Mouse (Mus musculus): ENCODE measurements at regions not wholly inside any gene's neighbourhood (a gene's known extent, or its start where the extent isn't known, plus 50 kb on each side); places are given as distances from the start of the nearest gene placed in this dataset.

- Histone ChIP-seq H3K4me3 (replicated peaks) (no peak overlapping the region), H3K27ac (no peak overlapping the region), H3K4me2 (no peak overlapping the region), H3K36me3 (no peaks in the 10 kb centered on the region), H3K9me3 (no peaks in the 10 kb centered on the region), H3K9ac (replicated peaks) (no peak overlapping the region), H3K4me1 (replicated peaks) (no peaks in the 10 kb centered on the region), H3K27me3 (no peaks in the 10 kb centered on the region)
- ATAC-seq (ENCODE audit: insufficient number of reproducible peaks, insufficient read depth, low FRiP score, low TSS enrichment, low read depth) = no peak
Observed at GRCm38 (mm10) chr1:40907813-40908212, 102.4 kb downstream of the Tmem182 start.

DNA sequence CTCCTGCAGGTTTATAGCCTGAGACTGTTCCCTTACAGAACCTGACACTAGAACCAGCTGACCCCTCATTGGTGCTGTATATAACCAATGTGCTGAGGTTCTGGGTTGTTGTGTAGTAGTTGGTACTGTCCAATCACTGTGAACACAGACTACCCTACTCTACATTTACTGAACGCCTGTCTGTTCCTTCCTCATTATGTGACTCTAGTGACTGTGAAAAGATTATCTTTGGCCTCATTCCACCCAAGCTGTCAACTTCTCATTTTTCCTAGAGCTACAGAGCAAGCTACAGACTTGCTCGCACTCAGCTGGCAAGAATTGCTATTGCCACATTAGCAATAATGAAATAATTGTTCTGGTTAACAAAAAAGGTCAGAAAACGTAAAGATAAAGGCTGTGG lies 108.2 kb downstream of the Tmem182 start:
- no peak overlapping the region for H3K4me2 ChIP-seq
- no peaks in the 10 kb centered on the region for H3K4me1 ChIP-seq (replicated peaks)
- no peak overlapping the region for H3K9ac ChIP-seq (replicated peaks)
- H3K4me3 ChIP-seq (replicated peaks) = no peak overlapping the region
- H3K27ac ChIP-seq = no peak overlapping the region
- 80% methylated on average over 3 of the region's 3 CpGs for WGBS
- ATAC-seq (ENCODE audit: insufficient number of reproducible peaks, insufficient read depth, low FRiP score, low TSS enrichment, low read depth) = no peak
- H3K9me3 ChIP-seq = no peaks in the 10 kb centered on the region
- no peaks in the 10 kb centered on the region for H3K36me3 ChIP-seq
- H3K27me3 ChIP-seq = no peaks in the 10 kb centered on the region

DNA sequence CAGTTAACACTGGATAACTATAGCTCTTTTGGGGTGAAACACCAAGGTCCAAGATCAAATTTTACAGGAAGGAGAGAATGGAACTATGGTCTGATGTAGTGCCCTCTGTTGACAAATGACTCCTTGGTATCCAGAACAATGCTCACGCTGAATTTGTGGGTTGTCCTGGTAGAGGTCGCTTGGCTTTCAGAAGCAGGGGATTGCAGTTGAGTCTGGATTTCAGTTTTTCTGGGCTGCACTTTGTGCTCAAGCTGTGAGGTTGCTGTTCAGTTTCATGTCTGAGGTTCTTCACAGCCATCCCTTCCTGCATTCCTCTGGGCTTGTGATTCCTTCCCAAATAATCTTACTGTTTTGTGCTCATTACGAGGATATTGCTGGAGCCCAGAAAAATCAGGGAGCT lies 118.9 kb downstream of the Tmem182 start:
- H3K27ac ChIP-seq = peak overlapping the region; percentile 42
- H3K9ac ChIP-seq (replicated peaks) = no peak overlapping the region
- peaks cover 9% of the 10 kb centered on the region for H3K4me1 ChIP-seq (replicated peaks)
- 66% methylated on average over 3 of the region's 3 CpGs for WGBS
- no peak overlapping the region for H3K4me3 ChIP-seq (replicated peaks)
- H3K27me3 ChIP-seq = no peaks in the 10 kb centered on the region; the same call in 1 of the 2 replicates
- no peaks in the 10 kb centered on the region for H3K36me3 ChIP-seq
- no peak overlapping the region for H3K4me2 ChIP-seq
- no peaks in the 10 kb centered on the region for H3K9me3 ChIP-seq
- no peak for ATAC-seq (ENCODE audit: insufficient number of reproducible peaks, insufficient read depth, low FRiP score, low TSS enrichment, low read depth)

- Histone ChIP-seq H3K27me3 (no peaks in the 10 kb centered on the region; the same call in 1 of the 2 replicates), H3K36me3 (no peaks in the 10 kb centered on the region), H3K27ac (peak overlapping the region; percentile 42), H3K4me2 (0 out of 2 replicates have a peak overlapping the region, but pooled peaks have one; percentile 7), H3K4me1 (replicated peaks) (peaks cover 9% of the 10 kb centered on the region), H3K9me3 (no peaks in the 10 kb centered on the region), H3K4me3 (replicated peaks) (no peak overlapping the region), H3K9ac (replicated peaks) (no peak overlapping the region)
- no peak for ATAC-seq (ENCODE audit: insufficient number of reproducible peaks, insufficient read depth, low FRiP score, low TSS enrichment, low read depth)
- WGBS = 41% methylated on average over 7 of the region's 7 CpGs
Observed at GRCm38 (mm10) chr1:40924780-40925179, 119.4 kb downstream of the Tmem182 start.

DNA sequence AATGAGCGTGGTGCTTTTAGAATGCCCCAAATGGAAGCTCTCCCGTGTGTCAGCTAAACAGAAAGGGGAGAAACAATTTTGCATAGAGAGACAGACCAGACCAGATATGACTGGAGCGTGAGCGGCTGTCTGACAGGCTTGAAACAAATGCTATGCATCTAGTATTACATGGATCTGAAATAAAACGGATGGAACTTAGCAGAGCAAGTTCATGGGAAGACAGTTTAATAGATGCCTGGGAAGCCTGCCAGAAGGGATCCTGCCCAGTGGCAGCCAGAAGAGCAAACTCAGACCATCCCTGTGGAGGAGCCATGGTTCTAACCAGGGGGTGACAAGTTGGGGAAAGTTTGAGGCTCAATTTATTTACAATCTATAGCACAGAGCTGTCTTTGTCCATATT lies 126.0 kb downstream of the Tmem182 start:
- H3K9me3 ChIP-seq = no peaks in the 10 kb centered on the region
- H3K4me3 ChIP-seq (replicated peaks) = no peak overlapping the region
- H3K4me2 ChIP-seq = no peak overlapping the region
- H3K9ac ChIP-seq (replicated peaks) = no peak overlapping the region
- ATAC-seq (ENCODE audit: insufficient number of reproducible peaks, insufficient read depth, low FRiP score, low TSS enrichment, low read depth) = no peak
- H3K4me1 ChIP-seq (replicated peaks) = no peaks in the 10 kb centered on the region
- H3K36me3 ChIP-seq = no peaks in the 10 kb centered on the region
- WGBS = 78% methylated on average over 5 of the region's 5 CpGs
- no peak overlapping the region for H3K27ac ChIP-seq
- H3K27me3 ChIP-seq = no peaks in the 10 kb centered on the region

- no peaks in the 10 kb centered on the region for H3K36me3 ChIP-seq
- no peaks in the 10 kb centered on the region for H3K4me1 ChIP-seq (replicated peaks)
- no peak overlapping the region for H3K4me2 ChIP-seq
- H3K27me3 ChIP-seq = no peaks in the 10 kb centered on the region
- 78% methylated on average over 3 of the region's 3 CpGs for WGBS
- no peak overlapping the region for H3K4me3 ChIP-seq (replicated peaks)
- no peak for ATAC-seq (ENCODE audit: insufficient number of reproducible peaks, insufficient read depth, low FRiP score, low TSS enrichment, low read depth)
- H3K9ac ChIP-seq (replicated peaks) = no peak overlapping the region
- no peak overlapping the region for H3K27ac ChIP-seq
- no peaks in the 10 kb centered on the region for H3K9me3 ChIP-seq
Observed at GRCm38 (mm10) chr1:40936729-40937128, 131.3 kb downstream of the Tmem182 start.

GRCm38 (mm10) chr1:40942751-40943150 lies 137.3 kb downstream of the Tmem182 start:
- H3K27ac ChIP-seq = no peak overlapping the region
- 94% methylated on average over 14 of the region's 14 CpGs for WGBS
- H3K36me3 ChIP-seq = no peaks in the 10 kb centered on the region
- H3K4me3 ChIP-seq (replicated peaks) = no peak overlapping the region
- no peak overlapping the region for H3K4me2 ChIP-seq
- H3K9ac ChIP-seq (replicated peaks) = no peak overlapping the region
- no peaks in the 10 kb centered on the region for H3K9me3 ChIP-seq
- no peaks in the 10 kb centered on the region for H3K27me3 ChIP-seq
- ATAC-seq (ENCODE audit: insufficient number of reproducible peaks, insufficient read depth, low FRiP score, low TSS enrichment, low read depth) = no peak
- no peaks in the 10 kb centered on the region for H3K4me1 ChIP-seq (replicated peaks)

DNA sequence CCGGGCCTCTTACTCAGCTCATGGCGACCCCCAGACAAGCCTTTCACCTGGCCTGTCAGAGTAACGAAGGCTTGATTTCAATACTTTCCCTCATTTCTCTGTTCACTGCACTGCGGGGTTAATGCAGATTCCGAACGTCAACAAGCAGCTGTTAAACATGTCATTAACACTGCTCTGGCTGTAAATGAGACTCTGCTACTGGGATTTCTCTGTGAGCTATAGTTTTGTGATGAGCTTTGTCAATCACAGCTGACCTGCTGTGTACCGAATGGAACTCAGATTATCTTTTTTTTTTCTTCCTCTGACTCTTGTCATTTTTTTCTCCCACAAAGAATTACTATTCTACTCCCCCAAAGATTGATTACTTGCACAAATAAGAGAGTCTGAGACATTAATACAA lies 137.8 kb downstream of the Tmem182 start:
- H3K9me3 ChIP-seq = no peaks in the 10 kb centered on the region
- H3K9ac ChIP-seq (replicated peaks) = no peak overlapping the region
- 48% methylated on average over 7 of the region's 7 CpGs for WGBS
- no peaks in the 10 kb centered on the region for H3K4me1 ChIP-seq (replicated peaks)
- H3K4me3 ChIP-seq (replicated peaks) = no peak overlapping the region
- H3K4me2 ChIP-seq = no peak overlapping the region
- no peaks in the 10 kb centered on the region for H3K36me3 ChIP-seq
- no peak for ATAC-seq (ENCODE audit: insufficient number of reproducible peaks, insufficient read depth, low FRiP score, low TSS enrichment, low read depth)
- no peak overlapping the region for H3K27ac ChIP-seq
- no peaks in the 10 kb centered on the region for H3K27me3 ChIP-seq

DNA sequence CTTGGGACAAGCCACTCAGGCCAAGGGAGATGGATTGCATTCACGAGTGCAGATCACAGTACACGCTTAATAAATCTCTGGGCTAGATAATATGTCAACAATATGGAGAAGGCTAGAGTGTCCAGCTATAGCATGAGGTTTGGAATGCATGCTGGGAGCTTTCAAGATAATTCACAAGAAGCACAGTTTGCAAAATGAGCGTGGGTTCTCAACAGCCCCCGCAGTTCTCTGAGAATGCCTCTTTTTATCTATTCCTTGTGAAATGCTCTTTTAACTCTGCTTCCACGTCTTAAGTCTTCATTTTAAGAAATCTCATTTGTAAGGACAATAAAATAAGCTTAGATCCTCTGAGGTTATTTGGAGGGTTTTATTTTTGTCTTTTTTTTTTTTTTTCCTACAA lies 145.2 kb downstream of the Tmem182 start:
- H3K4me2 ChIP-seq = no peak overlapping the region
- ATAC-seq (ENCODE audit: insufficient number of reproducible peaks, insufficient read depth, low FRiP score, low TSS enrichment, low read depth) = no peak
- WGBS = 88% methylated on average over 5 of the region's 5 CpGs

GRCm38 (mm10) chr1:40954720-40955163 lies 149.3 kb downstream of the Tmem182 start:
- Histone ChIP-seq H3K27me3 (no peaks in the 10 kb centered on the region), H3K4me2 (no peak overlapping the region), H3K9me3 (no peaks in the 10 kb centered on the region), H3K36me3 (no peaks in the 10 kb centered on the region), H3K4me1 (replicated peaks) (no peaks in the 10 kb centered on the region), H3K27ac (no peak overlapping the region), H3K4me3 (replicated peaks) (no peak overlapping the region), H3K9ac (replicated peaks) (no peak overlapping the region)
- 86% methylated on average over 14 of the region's 14 CpGs for whole genome bisulfite sequencing
- ATAC-seq (ENCODE audit: insufficient number of reproducible peaks, insufficient read depth, low FRiP score, low TSS enrichment, low read depth) = no peak

More for the DNA sequence above, 145.2 kb downstream of the Tmem182 start:
- Histone ChIP-seq H3K9me3 (no peaks in the 10 kb centered on the region), H3K4me1 (replicated peaks) (no peaks in the 10 kb centered on the region), H3K27ac (no peak overlapping the region), H3K36me3 (no peaks in the 10 kb centered on the region), H3K27me3 (no peaks in the 10 kb centered on the region), H3K4me3 (replicated peaks) (no peak overlapping the region), H3K9ac (replicated peaks) (no peak overlapping the region)

GRCm38 (mm10) chr1:40967768-40968504 lies 162.5 kb downstream of the Tmem182 start:
- no peak for ATAC-seq (ENCODE audit: insufficient number of reproducible peaks, insufficient read depth, low FRiP score, low TSS enrichment, low read depth)
- no peaks in the 10 kb centered on the region for H3K27me3 ChIP-seq
- H3K9me3 ChIP-seq = no peaks in the 10 kb centered on the region
- no peak overlapping the region for H3K4me2 ChIP-seq
- no peaks in the 10 kb centered on the region for H3K36me3 ChIP-seq
- H3K27ac ChIP-seq = no peak overlapping the region
- WGBS = 65% methylated on average over 17 of the region's 17 CpGs
- H3K4me3 ChIP-seq (replicated peaks) = no peak overlapping the region
- H3K9ac ChIP-seq (replicated peaks) = no peak overlapping the region
- no peaks in the 10 kb centered on the region for H3K4me1 ChIP-seq (replicated peaks)

DNA sequence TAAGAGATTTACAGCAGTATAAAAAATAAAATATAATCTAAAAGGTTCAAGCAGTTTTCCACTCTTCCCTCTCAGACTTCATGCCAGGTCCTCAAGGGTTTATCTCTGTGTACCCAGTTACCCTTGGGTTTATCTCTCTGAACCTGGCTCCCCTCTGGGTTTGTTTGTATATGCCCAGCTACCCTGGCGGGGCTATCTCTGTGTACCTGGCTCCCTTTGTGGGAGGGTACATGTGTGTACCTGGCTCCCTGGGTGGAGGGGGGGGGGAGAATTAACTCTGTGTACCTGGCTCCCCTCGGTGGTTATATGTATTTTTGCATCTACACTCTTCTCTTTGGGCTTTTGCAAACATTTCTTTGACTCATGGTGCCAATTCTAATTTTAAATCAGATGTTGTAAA lies 178.4 kb downstream of the Tmem182 start:
- Histone ChIP-seq H3K9ac (replicated peaks) (no peak overlapping the region), H3K4me2 (no peak overlapping the region), H3K36me3 (no peaks in the 10 kb centered on the region), H3K4me1 (replicated peaks) (no peaks in the 10 kb centered on the region), H3K27ac (no peak overlapping the region), H3K27me3 (no peaks in the 10 kb centered on the region), H3K4me3 (replicated peaks) (no peak overlapping the region), H3K9me3 (no peaks in the 10 kb centered on the region)
- no peak for ATAC-seq (ENCODE audit: insufficient number of reproducible peaks, insufficient read depth, low FRiP score, low TSS enrichment, low read depth)
- WGBS = 58% methylated on average over 2 of the region's 2 CpGs

All from limb, embryonic 12.5 days (tissue).